Mouse (Mus musculus) lung, embryonic 16.5 days (tissue): ENCODE data around the gene Med16. TPM values are rescaled to one million over a fixed set of nuclear protein-coding genes. Genes with fewer than 3 reads are reported as not detected.

Experiments
- ATAC-seq: fragments of 200-750 bp; cut with Nextera tagmentation; 2 replicates; pipeline ENCODE4 v1.8.0; 2017; ENCODE audit warnings: low read depth, mild to moderate bottlenecking, moderate library complexity
- H3K27ac ChIP-seq: fragments of 300-500 bp; sonication (generic); 2 replicates; pipeline ENCODE4 v1.5.1; 2014; ENCODE audit warnings: mild to moderate bottlenecking, control low read depth, low read length
- H3K27me3 ChIP-seq: fragments of 300-500 bp; sonication (generic); 2 replicates; pipeline ENCODE4 v1.6.1; 2014; ENCODE audit warnings: low read depth, low read length, mixed read lengths; ENCODE audit not compliant: control insufficient read depth, insufficient read depth
- H3K36me3 ChIP-seq: fragments of 300-500 bp; sonication (generic); 2 replicates; pipeline ENCODE4 v1.6.1; 2014; ENCODE audit warnings: low read length; ENCODE audit not compliant: control insufficient read depth, insufficient read depth
- H3K4me1 ChIP-seq: fragments of 300-500 bp; sonication (generic); replicated peaks from 2 replicates; pipeline ENCODE4 v1.6.1; 2014; ENCODE audit warnings: low read length, mixed read lengths; ENCODE audit not compliant: control insufficient read depth, insufficient read depth
- H3K4me2 ChIP-seq: fragments of 300-500 bp; sonication (generic); 2 replicates; pipeline ENCODE4 v1.6.1; 2014; ENCODE audit warnings: low read depth, low read length, control low read depth
- H3K4me3 ChIP-seq: fragments of 300-500 bp; sonication (generic); 2 replicates; pipeline ENCODE4 v1.5.1; 2014; ENCODE audit warnings: mild to moderate bottlenecking, low read length, control low read depth
- H3K9ac ChIP-seq: fragments of 300-500 bp; sonication (generic); 2 replicates; pipeline ENCODE4 v1.6.1; 2014; ENCODE audit warnings: low read length, control low read depth
- H3K9me3 ChIP-seq: fragments of 300-500 bp; sonication (generic); 2 replicates; pipeline ENCODE4 v1.6.1; 2016; ENCODE audit warnings: low read length; ENCODE audit not compliant: control insufficient read depth
- WGBS: fragments of 180-500 bp; shearing (Covaris S2); extraction: QIAGEN DNeasy Blood & Tissue Kit; methylation state at CpG from one replicate; pipeline ENCODE4 v1.1.7; 2014; 5-methylcytosine and 5-hydroxymethylcytosine counted together
- polyA plus RNA-seq: library from polyadenylated mRNA; unstranded; fragments of >200 nt; fragmentation: Nextera tagmentation; extraction: Ambion mirVana; gene quantifications from 2 replicates; pipeline ENCODE4 v1.2.1, GENCODE M21; 2015

Gene Med16
- polyA plus RNA-seq, 1 experiment from 2014 or later: 51.2 TPM

DNA sequence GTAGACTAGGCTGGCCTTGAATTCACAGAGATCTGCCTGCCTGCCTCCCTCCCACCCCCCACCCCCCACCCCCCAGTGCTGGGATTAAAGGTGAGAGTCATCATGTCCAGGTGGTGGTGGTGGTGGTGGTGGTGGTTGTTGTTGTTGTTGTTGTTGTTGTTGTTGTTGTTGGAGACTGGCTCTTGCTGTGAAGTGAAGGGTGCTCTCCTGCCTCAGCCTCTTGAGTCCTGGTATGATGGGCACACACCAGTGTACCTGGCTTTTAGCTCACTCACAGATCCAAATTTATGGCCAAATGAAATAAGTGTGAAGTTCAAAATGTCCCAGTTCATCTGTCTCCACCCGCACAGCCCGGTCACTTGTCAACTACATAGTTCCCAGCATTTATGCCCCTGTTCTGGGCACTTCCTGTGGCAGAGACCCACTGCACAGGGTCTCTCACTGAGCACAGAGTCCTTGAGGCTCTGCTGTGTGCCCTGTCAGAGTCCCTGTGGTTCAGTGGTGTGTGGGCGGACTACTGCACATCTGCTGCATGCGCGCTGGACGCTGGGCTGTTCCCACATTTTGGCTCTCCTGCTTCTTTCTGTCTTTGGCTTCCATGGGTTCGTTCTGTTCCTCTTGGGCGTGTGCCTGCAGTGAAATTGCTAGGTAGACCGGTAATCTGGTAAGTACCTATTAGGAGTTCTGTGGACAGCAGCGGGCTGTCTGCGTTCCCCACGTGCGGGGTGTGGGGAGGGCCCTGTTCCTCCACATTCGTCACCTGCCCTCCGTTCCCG lies 26.3 kb upstream of the Med16 start:
- 86% methylated on average over 16 of the region's 16 CpGs for WGBS
- Histone ChIP-seq H3K27ac (peak overlapping the region; percentile 45; the same call in 1 of the 2 replicates), H3K9ac (no peak overlapping the region)

DNA sequence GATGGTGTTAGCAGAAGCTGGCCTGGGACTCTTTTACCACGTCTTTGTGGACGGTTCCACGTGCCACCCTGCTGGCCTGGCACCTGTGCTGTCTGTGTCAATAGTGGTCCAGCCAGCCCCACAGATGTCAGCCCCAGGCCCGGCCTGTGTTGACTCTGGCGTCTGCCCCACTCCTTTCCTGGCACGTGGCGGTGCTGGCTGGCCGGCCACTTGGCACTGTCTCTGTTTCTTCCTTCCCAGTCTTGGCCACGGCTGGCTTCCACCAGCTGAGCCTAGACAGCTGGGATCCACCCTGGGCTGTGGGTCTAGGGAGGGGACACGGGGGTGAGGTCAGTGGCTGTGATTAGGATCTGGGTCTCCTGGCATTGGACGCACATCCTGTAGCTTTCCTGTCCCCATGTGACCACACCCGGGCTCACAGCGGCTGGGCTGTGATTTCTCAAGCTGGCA lies 25.6 kb upstream of the Med16 start:
- H3K27me3 ChIP-seq: no peaks in the 10 kb centered on the region
- H3K4me1 ChIP-seq: peaks cover 71% of the 10 kb centered on the region
- no peak overlapping the region for H3K9ac ChIP-seq
- peak overlapping the region; percentile 45 for H3K27ac ChIP-seq
- no peak overlapping the region for H3K4me3 ChIP-seq
- H3K4me2 ChIP-seq: no peak overlapping the region
- H3K36me3 ChIP-seq: 0 out of 2 replicates have a peak, but pooled peaks cover 6% of the 10 kb centered on the region
- WGBS: 24% methylated on average over 13 of the region's 13 CpGs
- peak; percentile 76 for ATAC-seq
- H3K9me3 ChIP-seq: no peaks in the 10 kb centered on the region

More for the DNA sequence above, 26.3 kb upstream of the Med16 start:
- H3K36me3 ChIP-seq: 0 out of 2 replicates have a peak, but pooled peaks cover 6% of the 10 kb centered on the region
- no peaks in the 10 kb centered on the region for H3K27me3 ChIP-seq
- no peak for ATAC-seq
- H3K9me3 ChIP-seq: no peaks in the 10 kb centered on the region
- H3K4me1 ChIP-seq: peaks cover 70% of the 10 kb centered on the region
- no peak overlapping the region for H3K4me3 ChIP-seq
- H3K4me2 ChIP-seq: no peak overlapping the region

DNA sequence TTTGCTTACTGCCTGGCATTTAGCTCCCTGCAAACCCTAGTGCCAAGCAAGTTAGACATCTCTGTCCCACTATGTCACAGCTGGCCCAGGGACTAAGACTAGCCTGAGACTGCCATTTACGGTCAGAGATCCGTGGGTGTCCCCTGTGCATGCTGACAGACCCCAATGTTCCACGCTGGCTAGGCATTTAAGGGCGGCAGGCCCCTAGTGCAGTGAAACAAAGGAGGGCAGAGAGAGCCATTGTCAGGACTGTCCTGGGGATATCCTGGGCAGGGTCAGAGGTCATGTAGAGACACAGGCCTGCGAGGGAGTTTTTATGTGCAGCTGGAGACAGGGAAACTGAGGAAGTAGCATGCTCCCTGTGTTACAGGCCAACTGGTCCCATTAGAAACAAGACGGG lies 25.1 kb upstream of the Med16 start:
- Histone ChIP-seq H3K4me3 (no peak overlapping the region), H3K4me1 (peaks cover 75% of the 10 kb centered on the region), H3K27me3 (no peaks in the 10 kb centered on the region), H3K9ac (no peak overlapping the region; the same call in 1 of the 2 replicates), H3K27ac (peak overlapping the region; percentile 45), H3K9me3 (no peaks in the 10 kb centered on the region), H3K36me3 (0 out of 2 replicates have a peak, but pooled peaks cover 6% of the 10 kb centered on the region), H3K4me2 (no peak overlapping the region)
- 57% methylated on average over 6 of the region's 6 CpGs for WGBS
- no peak for ATAC-seq

DNA sequence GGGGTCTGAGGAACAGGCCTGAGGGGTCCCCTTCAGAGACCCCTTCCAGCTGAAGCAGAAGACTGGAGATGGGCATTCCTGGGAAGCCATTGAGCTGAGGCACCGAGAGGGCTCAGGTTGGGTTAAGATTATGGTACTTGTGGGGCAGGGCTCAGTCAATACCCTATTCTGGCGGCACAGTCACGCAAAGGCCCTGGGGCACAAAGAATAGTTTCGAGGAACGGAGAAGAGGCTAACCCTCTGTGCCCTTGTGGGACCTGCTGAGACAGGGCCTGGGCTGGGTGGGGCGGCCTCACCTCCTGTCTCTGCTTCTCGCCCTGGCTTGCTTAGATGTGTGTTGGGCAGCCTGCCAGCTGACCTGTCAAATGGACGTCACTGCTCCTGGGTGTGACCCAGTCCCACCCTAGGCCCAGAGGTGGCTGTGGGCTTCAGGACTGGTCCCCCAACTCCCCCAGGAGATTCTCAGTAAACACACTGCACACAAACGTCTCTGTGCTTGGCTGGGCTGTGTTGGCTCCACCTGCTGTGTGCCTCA lies 24.5 kb upstream of the Med16 start:
- WGBS: 70% methylated on average over 9 of the region's 9 CpGs
- Histone ChIP-seq H3K27me3 (no peaks in the 10 kb centered on the region), H3K9ac (no peak overlapping the region; the same call in 1 of the 2 replicates), H3K4me1 (peaks cover 78% of the 10 kb centered on the region), H3K36me3 (0 out of 2 replicates have a peak, but pooled peaks cover 6% of the 10 kb centered on the region), H3K4me3 (no peak overlapping the region), H3K9me3 (no peaks in the 10 kb centered on the region), H3K4me2 (no peak overlapping the region), H3K27ac (peak overlapping the region; percentile 8; the same call in 1 of the 2 replicates)
- ATAC-seq: no peak

DNA sequence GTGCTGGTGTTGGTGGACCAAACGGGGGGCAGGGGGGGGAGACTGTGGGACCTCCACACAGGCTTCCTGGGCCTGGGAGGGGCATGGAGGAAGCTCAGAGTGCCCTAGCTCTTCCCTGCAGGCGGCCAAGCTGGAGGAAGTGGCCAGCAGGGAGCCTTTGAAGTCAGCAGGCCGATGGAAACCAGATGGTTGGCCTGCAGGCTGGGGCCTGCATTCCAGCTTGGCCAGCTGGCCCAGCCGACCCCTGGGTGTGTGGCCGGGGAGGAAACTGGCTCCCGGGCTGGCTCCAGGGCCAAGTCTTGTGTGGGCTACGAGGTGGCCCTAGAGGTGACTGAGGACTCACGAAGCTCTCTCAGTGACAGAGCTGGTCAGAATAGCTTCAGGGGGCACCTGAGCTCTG lies 24.0 kb upstream of the Med16 start:
- Histone ChIP-seq H3K27me3 (no peaks in the 10 kb centered on the region), H3K9ac (no peak overlapping the region), H3K4me3 (no peak overlapping the region), H3K36me3 (0 out of 2 replicates have a peak, but pooled peaks cover 6% of the 10 kb centered on the region), H3K9me3 (no peaks in the 10 kb centered on the region), H3K4me2 (no peak overlapping the region), H3K27ac (peak overlapping the region; percentile 8), H3K4me1 (peaks cover 73% of the 10 kb centered on the region)
- ATAC-seq: peak; percentile 63
- 20% methylated on average over 8 of the region's 8 CpGs for WGBS

DNA sequence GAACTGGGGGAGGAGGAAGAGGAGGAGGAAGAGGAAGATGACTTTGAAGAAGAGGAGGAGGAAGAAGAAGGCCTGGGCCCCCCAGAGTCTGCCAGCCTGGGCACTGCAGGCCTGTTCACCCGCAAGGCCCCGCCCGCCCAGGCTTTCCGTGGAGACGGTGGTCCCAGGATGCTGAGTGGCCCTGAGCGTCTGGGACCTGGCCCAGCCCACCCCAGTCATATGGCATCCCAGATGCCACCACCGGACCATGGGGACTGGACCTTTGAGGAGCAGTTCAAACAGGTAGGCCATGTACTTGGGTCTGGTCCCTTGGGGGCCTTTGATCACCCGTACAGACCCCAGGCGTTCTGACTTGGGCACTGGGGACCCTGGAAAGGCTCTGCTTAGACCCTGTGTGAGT lies 23.1 kb upstream of the Med16 start:
- WGBS: 78% methylated on average over 9 of the region's 9 CpGs
- peaks cover 64% of the 10 kb centered on the region for H3K4me1 ChIP-seq
- no peak overlapping the region for H3K9ac ChIP-seq
- no peak overlapping the region for H3K27ac ChIP-seq
- 0 out of 2 replicates have a peak, but pooled peaks cover 6% of the 10 kb centered on the region for H3K36me3 ChIP-seq
- no peak overlapping the region for H3K4me3 ChIP-seq
- no peak for ATAC-seq
- no peaks in the 10 kb centered on the region for H3K9me3 ChIP-seq
- H3K4me2 ChIP-seq: no peak overlapping the region
- no peaks in the 10 kb centered on the region for H3K27me3 ChIP-seq

DNA sequence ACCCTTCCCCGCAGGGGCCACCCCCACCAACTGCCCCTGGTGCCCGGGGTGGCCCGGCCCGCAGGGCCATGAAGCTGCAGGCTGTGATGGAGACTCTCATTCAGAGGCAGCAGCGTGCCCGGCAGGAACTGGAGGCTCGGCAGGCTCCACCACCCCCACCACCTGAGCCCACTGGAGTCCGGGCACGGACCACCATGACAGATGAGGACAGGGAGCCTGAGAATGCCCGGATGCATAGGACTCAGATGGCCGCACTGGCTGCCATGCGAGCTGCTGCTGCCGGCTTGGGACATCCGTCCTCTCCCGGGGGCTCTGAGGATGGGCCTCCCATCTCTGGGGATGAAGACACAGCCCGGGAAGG lies 22.1 kb upstream of the Med16 start:
- Histone ChIP-seq H3K9me3 (no peaks in the 10 kb centered on the region), H3K27ac (no peak overlapping the region), H3K4me2 (no peak overlapping the region), H3K4me3 (no peak overlapping the region), H3K4me1 (peaks cover 58% of the 10 kb centered on the region), H3K27me3 (no peaks in the 10 kb centered on the region), H3K36me3 (0 out of 2 replicates have a peak, but pooled peaks cover 6% of the 10 kb centered on the region), H3K9ac (no peak overlapping the region)
- no peak for ATAC-seq
- WGBS: 85% methylated on average over 16 of the region's 16 CpGs

DNA sequence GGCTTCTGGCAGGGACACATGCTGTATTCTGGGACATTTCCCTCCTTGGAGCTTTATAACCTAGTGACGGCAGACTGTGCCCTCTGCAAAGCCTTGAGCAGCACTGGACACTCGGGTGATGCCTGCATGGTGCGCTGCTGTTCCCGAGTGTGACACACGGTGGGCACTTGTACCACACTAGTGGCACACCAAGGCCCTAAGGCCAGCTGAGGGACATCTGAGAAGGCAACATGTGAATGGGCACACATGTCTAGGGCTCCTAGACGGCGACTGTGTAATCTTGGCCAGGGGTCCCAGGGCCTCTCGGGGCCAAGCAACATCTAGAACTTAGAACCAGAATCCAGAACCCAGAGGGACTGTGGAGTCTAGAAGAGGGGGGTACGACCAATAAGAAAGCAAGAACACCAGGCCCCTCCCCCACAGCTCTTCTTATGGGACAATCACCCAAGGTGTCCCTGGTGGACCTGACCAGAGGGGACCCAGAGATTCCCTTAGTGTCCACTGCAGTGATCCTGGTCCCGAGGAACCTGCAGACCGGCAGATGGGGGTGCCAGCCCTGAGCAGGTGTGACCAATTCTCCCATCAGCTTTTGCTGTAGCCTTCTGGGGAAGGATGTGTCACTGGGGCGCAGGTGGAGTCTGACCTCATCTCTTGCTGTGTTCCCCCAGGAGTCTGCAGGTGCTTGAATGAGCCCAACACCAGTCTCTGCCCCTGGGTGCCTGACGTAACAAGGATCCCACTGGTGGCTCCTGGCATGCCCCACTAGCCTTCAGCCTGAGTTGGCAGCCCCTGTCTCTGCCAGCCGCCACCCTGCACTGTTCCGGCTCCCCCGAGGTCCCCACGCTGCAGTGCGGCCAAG lies 21.5 kb upstream of the Med16 start:
- H3K9ac ChIP-seq: no peak overlapping the region
- peaks cover 57% of the 10 kb centered on the region for H3K4me1 ChIP-seq
- 0 out of 2 replicates have a peak, but pooled peaks cover 6% of the 10 kb centered on the region for H3K36me3 ChIP-seq
- ATAC-seq: no peak
- H3K9me3 ChIP-seq: no peaks in the 10 kb centered on the region
- WGBS: 88% methylated on average over 18 of the region's 18 CpGs
- H3K27me3 ChIP-seq: no peaks in the 10 kb centered on the region
- H3K4me3 ChIP-seq: no peak overlapping the region
- no peak overlapping the region for H3K27ac ChIP-seq
- no peak overlapping the region for H3K4me2 ChIP-seq
